In genomic region chr11:88241468-88242301, GRCm38 (mm10) we compare ENCODE assay signal across 11 mouse cellular contexts. TPM values are rescaled to one million over a fixed set of nuclear protein-coding genes. Genes with fewer than 3 reads are reported as not detected.
DNase-seq lines count a peak whose midpoint lies in the region; ATAC-seq and TF ChIP-seq lines count a peak whose summit lies in the region.
"Had no signal": no experiment of that assay in that cellular context is flagged by ENCODE, and none has a peak within 500 bp of the region (broad histone marks: within the 10 kb centered on the region; RNA-seq: fewer than 3 reads in every experiment).

No protein-coding gene starts in this region.

- WGBS in midbrain, embryonic 10.5 days = 28% methylated on average over 12 of the region's 12 CpGs
- WGBS in midbrain, postnatal 0 days = 38% methylated on average over 12 of the region's 12 CpGs
- WGBS in intestine, postnatal 0 days = 50% methylated on average over 12 of the region's 12 CpGs
- WGBS in liver, embryonic 15.5 days (ENCODE audit: insufficient replicate concordance) = 54% methylated on average over 12 of the region's 12 CpGs

- DNase-seq in midbrain, embryonic 10.5 days (ENCODE audit: low spot score) = peak; percentile 39
- no peak for DNase-seq in midbrain, postnatal 0 days (ENCODE audit: low spot score)
- no peak for DNase-seq in cerebellum, adult 8-10 months
- no peak for DNase-seq in thymus, postnatal 25 days
- DNase-seq in spleen, postnatal 14 days (ENCODE audit: low spot score in 2 of 2) = no peak
- no peak for DNase-seq in left cerebral cortex, adult 11 months (ENCODE audit: low spot score)

- H3K4me3 ChIP-seq in midbrain, embryonic 10.5 days = peak overlapping the region; percentile 10; the same call in 1 of the 2 replicates
- no peak overlapping the region for H3K4me3 ChIP-seq in midbrain, postnatal 0 days (ENCODE audit: low read depth, low read length)
- no peak overlapping the region for H3K4me3 ChIP-seq in intestine, postnatal 0 days (ENCODE audit: low read depth, low read length)
- H3K4me3 ChIP-seq in liver, embryonic 15.5 days (replicated peaks) = no peak overlapping the region

- no peak for ATAC-seq in midbrain, postnatal 0 days (ENCODE audit: low FRiP score)
- ATAC-seq in intestine, postnatal 0 days = peak; percentile 70
- ATAC-seq in liver, embryonic 15.5 days (ENCODE audit: insufficient read depth) = peak; percentile 58; the same call in 1 of the 2 replicates

- H3K27me3 ChIP-seq in midbrain, embryonic 10.5 days (ENCODE audit: low read depth, poor library complexity, severe bottlenecking) = no peaks in the 10 kb centered on the region
- H3K27me3 ChIP-seq in midbrain, postnatal 0 days (ENCODE audit: insufficient read depth, low read length) = no peaks in the 10 kb centered on the region
- no peaks in the 10 kb centered on the region for H3K27me3 ChIP-seq in intestine, postnatal 0 days (replicated peaks; ENCODE audit: control insufficient read depth, insufficient read depth, low read length)
- no peaks in the 10 kb centered on the region for H3K27me3 ChIP-seq in liver, embryonic 15.5 days

- peaks cover 67% of the 10 kb centered on the region for H3K4me1 ChIP-seq in midbrain, embryonic 10.5 days
- H3K4me1 ChIP-seq in midbrain, postnatal 0 days (ENCODE audit: insufficient read depth, low read length) = peaks cover 6% of the 10 kb centered on the region; the same call in 1 of the 2 replicates
- H3K4me1 ChIP-seq in intestine, postnatal 0 days (replicated peaks; ENCODE audit: control insufficient read depth, insufficient read depth, low read length) = 0 out of 2 replicates have a peak, but pooled peaks cover 3% of the 10 kb centered on the region
- 0 out of 2 replicates have a peak, but pooled peaks cover 13% of the 10 kb centered on the region for H3K4me1 ChIP-seq in liver, embryonic 15.5 days (replicated peaks)

- no peak overlapping the region for H3K9ac ChIP-seq in midbrain, postnatal 0 days (replicated peaks; ENCODE audit: low read length, poor library complexity, severe bottlenecking)
- no peak overlapping the region for H3K9ac ChIP-seq in intestine, postnatal 0 days (ENCODE audit: low read depth, low read length)
- H3K9ac ChIP-seq in liver, embryonic 15.5 days = no peak overlapping the region

- H3K36me3 ChIP-seq in midbrain, embryonic 10.5 days = no peaks in the 10 kb centered on the region
- H3K36me3 ChIP-seq in midbrain, postnatal 0 days (ENCODE audit: insufficient read depth, low read length) = no peaks in the 10 kb centered on the region
- H3K36me3 ChIP-seq in intestine, postnatal 0 days (ENCODE audit: control insufficient read depth, insufficient read depth) = no peaks in the 10 kb centered on the region
- no peaks in the 10 kb centered on the region for H3K36me3 ChIP-seq in liver, embryonic 15.5 days (replicated peaks)

- H3K9me3 ChIP-seq in midbrain, embryonic 10.5 days (replicated peaks) = no peaks in the 10 kb centered on the region; the same call in 1 of the 2 replicates
- no peaks in the 10 kb centered on the region for H3K9me3 ChIP-seq in midbrain, postnatal 0 days (ENCODE audit: low read length)
- H3K9me3 ChIP-seq in intestine, postnatal 0 days (ENCODE audit: control insufficient read depth) = no peaks in the 10 kb centered on the region
- no peaks in the 10 kb centered on the region for H3K9me3 ChIP-seq in liver, embryonic 15.5 days (replicated peaks)

- H3K4me2 ChIP-seq in midbrain, postnatal 0 days (ENCODE audit: low read depth, low read length, poor library complexity, severe bottlenecking) = no peak overlapping the region
- H3K4me2 ChIP-seq in intestine, postnatal 0 days (replicated peaks; ENCODE audit: low read depth) = no peak overlapping the region
- no peak overlapping the region for H3K4me2 ChIP-seq in liver, embryonic 15.5 days

- TF ChIP-seq CTCF in midbrain, postnatal 0 days (IDR thresholded peaks at IDR 0.05) = no peak
- TF ChIP-seq CTCF in intestine, postnatal 0 days (IDR thresholded peaks at IDR 0.05; ENCODE audit: low read depth) = no peak

- H3K27ac ChIP-seq in midbrain, embryonic 10.5 days (replicated peaks) = peak overlapping the region; percentile 93
- no peak overlapping the region for H3K27ac ChIP-seq in midbrain, postnatal 0 days (ENCODE audit: low read depth, low read length)
- H3K27ac ChIP-seq in intestine, postnatal 0 days (ENCODE audit: low read depth, low read length) = no peak overlapping the region
- H3K27ac ChIP-seq in liver, embryonic 15.5 days (replicated peaks) = no peak overlapping the region

RNA-seq across cellular contexts. Expression of gene Mrps23, which starts 37.5 kb away (rescaled TPM):
- 70.6 and 78.8 TPM in 2 replicates for polyA plus RNA-seq in midbrain, embryonic 10.5 days (2016; fragmentation: Nextera tagmentation; extraction: Ambion mirVana)
- 29.4 and 35.5 TPM in 2 replicates for total RNA-seq in midbrain, postnatal 0 days (2014; rRNA removed)
- 63.0 and 63.2 TPM in 2 replicates for polyA plus RNA-seq in midbrain, postnatal 0 days (2015; fragmentation: Nextera tagmentation; extraction: Ambion mirVana)
- polyA plus RNA-seq in intestine, postnatal 0 days (2015; fragmentation: Nextera tagmentation; extraction: Ambion mirVana) = 54.1 and 59.1 TPM in 2 replicates
- polyA plus RNA-seq in liver, embryonic 15.5 days (2015; fragmentation: Nextera tagmentation; extraction: Ambion mirVana) = 25.0 and 26.9 TPM in 2 replicates

RNA-seq across cellular contexts. Expression of gene Ccdc182, which starts 52.2 kb away (rescaled TPM):
- polyA plus RNA-seq in midbrain, embryonic 10.5 days (2016; fragmentation: Nextera tagmentation; extraction: Ambion mirVana) = 4.7 and 6.0 TPM in 2 replicates
- not detected in 2 replicates for total RNA-seq in midbrain, postnatal 0 days (2014; rRNA removed)
- 0.12 TPM in 1 of 2 replicates, not detected in the other for polyA plus RNA-seq in midbrain, postnatal 0 days (2015; fragmentation: Nextera tagmentation; extraction: Ambion mirVana)
- not detected in 2 replicates for polyA plus RNA-seq in intestine, postnatal 0 days (2015; fragmentation: Nextera tagmentation; extraction: Ambion mirVana)
- polyA plus RNA-seq in liver, embryonic 15.5 days (2015; fragmentation: Nextera tagmentation; extraction: Ambion mirVana) = not detected in 2 replicates
- total RNA-seq: common myeloid progenitor, adult 5-6 weeks; MEL had no signal
- polyA plus RNA-seq: intestine, embryonic 14.5 days had no signal
